Mouse (Mus musculus) forebrain, embryonic 12.5 days (tissue): ENCODE measurements around the gene AW011738. TPM values are rescaled to one million over a fixed set of nuclear protein-coding genes. Genes with fewer than 3 reads are reported as not detected.

Source experiments
- ATAC-seq: fragments of 200-750 bp; cut with Nextera tagmentation; 2 replicates; pipeline ENCODE4 v1.8.0; 2017; ENCODE audit warnings: moderate TSS enrichment; ENCODE audit not compliant: low FRiP score
- H3K27ac ChIP-seq: fragments of 300-500 bp; sonication (generic); 2 replicates; pipeline ENCODE4 v1.5.1; 2016; ENCODE audit warnings: mild to moderate bottlenecking
- H3K27me3 ChIP-seq: fragments of 300-500 bp; sonication (generic); 2 replicates; pipeline ENCODE4 v1.6.1; 2016; ENCODE audit warnings: mild to moderate bottlenecking
- H3K36me3 ChIP-seq: fragments of 300-500 bp; sonication (generic); replicated peaks from 2 replicates; pipeline ENCODE4 v1.6.1; 2016; ENCODE audit warnings: mild to moderate bottlenecking
- H3K4me1 ChIP-seq: fragments of 300-500 bp; sonication (generic); 2 replicates; pipeline ENCODE4 v1.6.1; 2016
- H3K4me2 ChIP-seq: fragments of 300-500 bp; sonication (generic); 2 replicates; pipeline ENCODE4 v1.6.1; 2016; ENCODE audit warnings: mild to moderate bottlenecking, moderate library complexity
- H3K4me3 ChIP-seq: fragments of 300-500 bp; sonication (generic); replicated peaks from 2 replicates; pipeline ENCODE4 v1.5.1; 2016; ENCODE audit warnings: mild to moderate bottlenecking
- H3K9ac ChIP-seq: fragments of 300-500 bp; sonication (generic); 2 replicates; pipeline ENCODE4 v1.6.1; 2016; ENCODE audit warnings: mild to moderate bottlenecking
- H3K9me3 ChIP-seq: fragments of 300-500 bp; sonication (generic); 2 replicates; pipeline ENCODE4 v1.6.1; 2016
- WGBS: fragments of 180-500 bp; shearing (Covaris S2); methylation state at CpG from one replicate; pipeline ENCODE4 v1.1.7; 2016; 5-methylcytosine and 5-hydroxymethylcytosine counted together
- polyA plus RNA-seq: library from polyadenylated mRNA; unstranded; fragments of >200 nt; fragmentation: Nextera tagmentation; extraction: Ambion mirVana; gene quantifications from 2 replicates; pipeline ENCODE4 v1.2.1, GENCODE M21; 2016

AW011738 gene
- polyA plus RNA-seq, 1 experiment from 2014 or later = 7.1 TPM

- H3K9me3 ChIP-seq = no peaks in the 10 kb centered on the region
- H3K9ac ChIP-seq = peak overlapping the region; percentile 51
- H3K27me3 ChIP-seq = no peaks in the 10 kb centered on the region
- WGBS = 5% methylated on average over 6 of the region's 6 CpGs
- peaks cover 98% of the 10 kb centered on the region for H3K4me1 ChIP-seq
- peak overlapping the region; percentile 11; the same call in 1 of the 2 replicates for H3K4me3 ChIP-seq
- H3K36me3 ChIP-seq = peaks cover 56% of the 10 kb centered on the region
- peak overlapping the region; percentile 92 for H3K27ac ChIP-seq
- peak; percentile 50 for ATAC-seq
- peak overlapping the region; percentile 44 for H3K4me2 ChIP-seq
Observed at GRCm38 (mm10) chr4:156188811-156189323, 14.2 kb upstream of the AW011738 start.

GRCm38 (mm10) chr4:156192421-156193199 lies 10.5 kb upstream of the AW011738 start:
- no peak for ATAC-seq
- no peak overlapping the region for H3K9ac ChIP-seq
- 61% methylated on average over 8 of the region's 8 CpGs for WGBS
- peaks cover 89% of the 10 kb centered on the region for H3K4me1 ChIP-seq
- no peaks in the 10 kb centered on the region for H3K9me3 ChIP-seq
- H3K36me3 ChIP-seq = peaks cover 55% of the 10 kb centered on the region
- no peak overlapping the region for H3K4me2 ChIP-seq
- H3K27me3 ChIP-seq = no peaks in the 10 kb centered on the region
- no peak overlapping the region for H3K4me3 ChIP-seq
- H3K27ac ChIP-seq = 0 out of 2 replicates have a peak overlapping the region, but pooled peaks have one; percentile 39

- H3K4me1 ChIP-seq = peaks cover 86% of the 10 kb centered on the region
Observed at GRCm38 (mm10) chr4:156193200-156193590, 9.9 kb upstream of the AW011738 start.

GRCm38 (mm10) chr4:156193906-156194305 lies 9.2 kb upstream of the AW011738 start:
- Histone ChIP-seq H3K4me3 (0 out of 2 replicates have a peak overlapping the region, but pooled peaks have one; percentile 1), H3K27me3 (no peaks in the 10 kb centered on the region), H3K36me3 (peaks cover 55% of the 10 kb centered on the region), H3K4me2 (peak overlapping the region; percentile 93), H3K9me3 (no peaks in the 10 kb centered on the region), H3K9ac (0 out of 2 replicates have a peak overlapping the region, but pooled peaks have one; percentile 25), H3K27ac (no peak overlapping the region), H3K4me1 (peaks cover 78% of the 10 kb centered on the region)
- no peak for ATAC-seq
- WGBS = 69% methylated on average over 5 of the region's 5 CpGs

More at GRCm38 (mm10) chr4:156193200-156193590, 9.9 kb upstream of the AW011738 start:
- Histone ChIP-seq H3K27me3 (no peaks in the 10 kb centered on the region), H3K4me3 (no peak overlapping the region), H3K36me3 (peaks cover 55% of the 10 kb centered on the region), H3K9me3 (no peaks in the 10 kb centered on the region), H3K4me2 (no peak overlapping the region), H3K9ac (peak overlapping the region; percentile 21; the same call in 1 of the 2 replicates), H3K27ac (0 out of 2 replicates have a peak overlapping the region, but pooled peaks have one; percentile 39)
- ATAC-seq = no peak
- WGBS = 33% methylated on average over 2 of the region's 2 CpGs

- 26% methylated on average over 6 of the region's 6 CpGs for WGBS
- no peaks in the 10 kb centered on the region for H3K9me3 ChIP-seq
- H3K4me1 ChIP-seq = peaks cover 74% of the 10 kb centered on the region
- H3K4me2 ChIP-seq = peak overlapping the region; percentile 93; the same call in 1 of the 2 replicates
- no peaks in the 10 kb centered on the region for H3K27me3 ChIP-seq
- H3K9ac ChIP-seq = peak overlapping the region; percentile 25; the same call in 1 of the 2 replicates
- H3K36me3 ChIP-seq = peaks cover 55% of the 10 kb centered on the region
- 0 out of 2 replicates have a peak overlapping the region, but pooled peaks have one; percentile 1 for H3K4me3 ChIP-seq
- no peak overlapping the region for H3K27ac ChIP-seq
- no peak for ATAC-seq
Observed at GRCm38 (mm10) chr4:156194346-156194745, 8.8 kb upstream of the AW011738 start.

GRCm38 (mm10) chr4:156195927-156196870 lies 6.9 kb upstream of the AW011738 start:
- WGBS = 2% methylated on average over 35 of the region's 35 CpGs
- H3K4me1 ChIP-seq = peaks cover 56% of the 10 kb centered on the region
- H3K27ac ChIP-seq = peak overlapping the region; percentile 97
- H3K4me2 ChIP-seq = peak overlapping the region; percentile 93
- no peaks in the 10 kb centered on the region for H3K27me3 ChIP-seq
- H3K9ac ChIP-seq = peak overlapping the region; percentile 95
- H3K9me3 ChIP-seq = no peaks in the 10 kb centered on the region
- peaks cover 38% of the 10 kb centered on the region for H3K36me3 ChIP-seq
- H3K4me3 ChIP-seq = peak overlapping the region; percentile 88
- 0 out of 2 replicates have a peak, but pooled peaks have one; percentile 13 for ATAC-seq

- WGBS = 0% methylated on average over 48 of the region's 88 CpGs
Observed at GRCm38 (mm10) chr4:156197131-156197828, 5.8 kb upstream of the AW011738 start, which contains the start of gene Agrn. Gene Agrn, minus strand, starts transcription at chr4:156197488.

GRCm38 (mm10) chr4:156197829-156198205 lies 5.3 kb upstream of the AW011738 start:
- peak; percentile 94 for ATAC-seq
- H3K27me3 ChIP-seq = no peaks in the 10 kb centered on the region
- WGBS = under 1% methylated on average over 26 of the region's 26 CpGs
- H3K4me1 ChIP-seq = peaks cover 48% of the 10 kb centered on the region
- peak overlapping the region; percentile 93 for H3K4me2 ChIP-seq
- H3K9me3 ChIP-seq = no peaks in the 10 kb centered on the region
- H3K4me3 ChIP-seq = peak overlapping the region; percentile 88
- peaks cover 24% of the 10 kb centered on the region for H3K36me3 ChIP-seq
- peak overlapping the region; percentile 97 for H3K27ac ChIP-seq
- H3K9ac ChIP-seq = peak overlapping the region; percentile 56

More at GRCm38 (mm10) chr4:156197131-156197828, 5.8 kb upstream of the AW011738 start, which contains the start of gene Agrn:
- Histone ChIP-seq H3K4me2 (peak within 1 kb of the TSS; percentile 93), H3K27ac (peak within 1 kb of the TSS; percentile 97), H3K27me3 (no peaks in the 10 kb centered on the region), H3K4me3 (peak within 1 kb of the TSS; percentile 88), H3K9me3 (no peaks in the 10 kb centered on the region), H3K36me3 (peaks cover 29% of the 10 kb centered on the region), H3K9ac (peak within 1 kb of the TSS; percentile 95), H3K4me1 (peaks cover 48% of the 10 kb centered on the region)
- ATAC-seq = peak; percentile 83

- no peaks in the 10 kb centered on the region for H3K36me3 ChIP-seq
- H3K4me1 ChIP-seq = peaks cover 45% of the 10 kb centered on the region
- H3K9ac ChIP-seq = no peak within 1 kb of the TSS
- WGBS = 68% methylated on average over 10 of the region's 10 CpGs
- no peak for ATAC-seq
- no peaks in the 10 kb centered on the region for H3K9me3 ChIP-seq
- H3K4me2 ChIP-seq = no peak within 1 kb of the TSS
- H3K27ac ChIP-seq = no peak within 1 kb of the TSS
- peaks cover 11% of the 10 kb centered on the region; the same call in 1 of the 2 replicates for H3K27me3 ChIP-seq
- H3K4me3 ChIP-seq = no peak within 1 kb of the TSS
Observed at GRCm38 (mm10) chr4:156200623-156201475, 2.3 kb upstream of the AW011738 start, which contains the start of gene Isg15. Gene Isg15, minus strand, starts transcription at chr4:156200818.

- Histone ChIP-seq H3K27me3 (peaks cover 11% of the 10 kb centered on the region; the same call in 1 of the 2 replicates), H3K9ac (no peak overlapping the region), H3K4me3 (peak overlapping the region; percentile 52), H3K36me3 (0 out of 2 replicates have a peak, but pooled peaks cover 4% of the 10 kb centered on the region), H3K27ac (peak overlapping the region; percentile 36; the same call in 1 of the 2 replicates), H3K4me1 (peaks cover 40% of the 10 kb centered on the region), H3K9me3 (no peaks in the 10 kb centered on the region), H3K4me2 (peak overlapping the region; percentile 90)
- WGBS = 49% methylated on average over 12 of the region's 12 CpGs
- ATAC-seq = no peak
Observed at GRCm38 (mm10) chr4:156202462-156202893, 626 bp upstream of the AW011738 start.
